Mouse (Mus musculus) Patski (cell line): ENCODE measurements around the gene Tbl1x. TPM values are rescaled to one million over a fixed set of nuclear protein-coding genes. Genes with fewer than 3 reads are reported as not detected.

Experiments
- ATAC-seq: fragments of 100-300 bp; one replicate; pipeline ENCODE4 v1.8.0; 2021
- CTCF ChIA-PET: fragments of 350-600 bp; sonication (Branson Sonifier 250); formaldehyde crosslinking; loops from one replicate; lab custom pipeline; 2022; ENCODE audit warnings: inconsistent platforms; lab: Charles Lee
- POLR2A ChIA-PET: fragments of 350-600 bp; sonication (Branson Sonifier 250); formaldehyde crosslinking; loops from one replicate; lab custom pipeline; 2022; ENCODE audit warnings: antibody characterized with exemption, inconsistent platforms; lab: Charles Lee
- DNase-seq: peaks from one replicate; pipeline ENCODE4 v3.0.0-alpha.2; 2011; ENCODE audit warnings: low read depth, low spot score
- H3K27me3 ChIP-seq: fragments of 371-371 bp; one replicate; pipeline ENCODE4 v1.5.1; 2021
- CTCF ChIP-seq: fragments of 100-300 bp; IDR thresholded peaks from one replicate; pipeline ENCODE4 v1.5.1; 2021
- in situ Hi-C: fragments of 300-500 bp; cut with MboI; formaldehyde crosslinking; loops from 3 replicates; pipeline ENCODE4 v1.11.1; 2018; ENCODE audit warnings: low pct_unique_long_range_greater_than_20kb, mixed read lengths
- polyA plus RNA-seq: library from polyadenylated mRNA; unstranded; gene quantifications from one replicate; pipeline ENCODE4 v1.2.3, GENCODE M21; 2021

Gene Tbl1x
- polyA plus RNA-seq, 1 experiment from 2014 or later = 67.2 TPM

DNA sequence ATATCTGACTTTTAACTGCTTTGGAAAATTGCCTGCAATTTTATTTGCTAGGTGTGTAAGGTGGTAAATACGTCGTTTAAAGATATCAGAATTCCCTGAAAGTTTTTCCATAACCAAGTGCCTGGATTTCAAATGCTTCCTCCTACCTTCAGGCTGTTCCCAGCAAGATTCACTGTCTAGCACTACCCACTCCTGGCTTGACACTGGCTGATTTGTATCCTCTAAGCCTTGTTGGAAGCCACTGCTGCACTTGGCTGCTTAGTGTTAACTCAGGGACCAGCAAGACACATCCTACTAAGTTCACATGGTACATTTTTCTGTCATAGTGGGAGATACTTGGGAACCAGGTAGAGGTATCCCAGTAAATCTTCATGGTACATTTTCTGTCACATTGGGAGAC is 52.8 kb downstream of the Tbl1x start:
- ChIA-PET POLR2A (no interaction called here), CTCF (no interaction called here)
- no peak for DNase-seq
- in situ Hi-C loops = no loop called here
- ATAC-seq = no peak
- H3K27me3 ChIP-seq = peaks cover 13% of the 10 kb centered on the region
- no peak for TF ChIP-seq CTCF

- no peak for TF ChIP-seq CTCF
- ChIA-PET POLR2A (no interaction called here), CTCF (interaction anchor here (1.3 kb wide), 1 partner anchor 18 kb away, joined by 3 read pairs; no protein-coding TSS in a partner anchor)
- in situ Hi-C loops = no loop called here
- H3K27me3 ChIP-seq = peaks cover 18% of the 10 kb centered on the region
- DNase-seq (no peak), ATAC-seq (no peak)
Observed at GRCm38 (mm10) chrX:77566739-77567138, 55.9 kb downstream of the Tbl1x start.

GRCm38 (mm10) chrX:77568013-77568412 is 57.2 kb downstream of the Tbl1x start:
- TF ChIP-seq CTCF = no peak
- ChIA-PET CTCF (interaction anchor here (0.7 to 1.3 kb wide), 2 partner anchors 16 to 29 kb away, joined by 3 read pairs; no protein-coding TSS in a partner anchor), POLR2A (interaction anchor here (1.0 kb wide), 1 partner anchor 16 kb away, joined by 3 read pairs; no protein-coding TSS in a partner anchor)
- peaks cover 27% of the 10 kb centered on the region for H3K27me3 ChIP-seq
- ATAC-seq (no peak), DNase-seq (no peak)
- in situ Hi-C loops = no loop called here

GRCm38 (mm10) chrX:77573743-77574142 is 62.9 kb downstream of the Tbl1x start:
- ATAC-seq (no peak), DNase-seq (no peak)
- ChIA-PET POLR2A (no interaction called here), CTCF (no interaction called here)
- in situ Hi-C loops = no loop called here
- H3K27me3 ChIP-seq = peaks cover 36% of the 10 kb centered on the region
- no peak for TF ChIP-seq CTCF

DNA sequence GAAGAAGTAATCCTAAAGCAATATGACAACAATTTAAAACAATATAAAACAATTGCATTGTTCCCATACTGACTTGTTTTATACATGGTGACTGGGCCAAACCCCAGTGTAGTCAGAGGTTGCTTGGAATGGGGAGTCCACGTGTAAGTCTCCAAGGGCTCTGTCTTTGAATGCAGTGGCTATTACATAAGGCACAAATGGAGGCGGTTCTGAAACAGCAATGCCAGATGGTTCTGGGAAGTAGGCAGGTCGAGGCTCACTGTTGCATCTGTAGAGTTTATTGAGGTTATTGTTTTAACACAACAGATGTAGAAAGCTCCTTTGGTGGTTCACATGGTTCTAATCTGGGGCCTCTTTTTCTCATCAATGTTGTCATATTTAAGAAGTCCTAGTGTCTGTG is 66.3 kb downstream of the Tbl1x start:
- in situ Hi-C loops = no loop called here
- CTCF ChIA-PET = no interaction called here
- POLR2A ChIA-PET = no interaction called here
- TF ChIP-seq CTCF = no peak
- peaks cover 25% of the 10 kb centered on the region for H3K27me3 ChIP-seq
- DNase-seq (no peak), ATAC-seq (no peak)

- ChIA-PET POLR2A (no interaction called here), CTCF (no interaction called here)
- in situ Hi-C loops = no loop called here
- TF ChIP-seq CTCF = no peak
- peaks cover 15% of the 10 kb centered on the region for H3K27me3 ChIP-seq
- no peak for ATAC-seq
- no peak for DNase-seq
Observed at GRCm38 (mm10) chrX:77578172-77578571, 67.4 kb downstream of the Tbl1x start.

DNA sequence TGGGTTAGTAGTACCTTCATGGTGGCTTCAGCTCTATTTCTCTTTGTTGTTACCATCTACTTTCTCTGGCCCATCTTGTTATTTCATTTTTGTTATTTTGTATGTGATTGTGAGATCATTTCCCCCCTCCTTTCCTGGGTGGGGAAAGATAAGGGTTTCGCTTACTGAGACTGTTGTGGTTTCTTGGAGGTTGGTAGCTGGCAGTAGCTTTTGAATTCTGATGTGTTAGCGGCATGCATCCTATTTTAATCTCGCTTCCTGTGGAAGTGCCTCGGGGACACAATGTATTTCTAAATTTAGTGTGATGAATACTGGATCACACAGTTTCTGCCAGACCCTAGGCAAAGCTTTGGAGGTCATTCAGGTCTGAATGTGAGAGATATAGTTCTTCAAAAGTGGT is 69.2 kb downstream of the Tbl1x start:
- in situ Hi-C loops = no loop called here
- DNase-seq (no peak), ATAC-seq (no peak)
- H3K27me3 ChIP-seq = peaks cover 11% of the 10 kb centered on the region
- CTCF ChIA-PET = interaction anchor here (1.1 kb wide), 1 partner anchor 14 kb away, joined by 3 read pairs; no protein-coding TSS in a partner anchor
- no peak for TF ChIP-seq CTCF
- POLR2A ChIA-PET = no interaction called here

- TF ChIP-seq CTCF = no peak
- ATAC-seq (no peak), DNase-seq (no peak)
- H3K27me3 ChIP-seq = peaks cover 3% of the 10 kb centered on the region
- CTCF ChIA-PET = no interaction called here
- in situ Hi-C loops = no loop called here
- POLR2A ChIA-PET = no interaction called here
Observed at GRCm38 (mm10) chrX:77585974-77586373, 75.2 kb downstream of the Tbl1x start.

DNA sequence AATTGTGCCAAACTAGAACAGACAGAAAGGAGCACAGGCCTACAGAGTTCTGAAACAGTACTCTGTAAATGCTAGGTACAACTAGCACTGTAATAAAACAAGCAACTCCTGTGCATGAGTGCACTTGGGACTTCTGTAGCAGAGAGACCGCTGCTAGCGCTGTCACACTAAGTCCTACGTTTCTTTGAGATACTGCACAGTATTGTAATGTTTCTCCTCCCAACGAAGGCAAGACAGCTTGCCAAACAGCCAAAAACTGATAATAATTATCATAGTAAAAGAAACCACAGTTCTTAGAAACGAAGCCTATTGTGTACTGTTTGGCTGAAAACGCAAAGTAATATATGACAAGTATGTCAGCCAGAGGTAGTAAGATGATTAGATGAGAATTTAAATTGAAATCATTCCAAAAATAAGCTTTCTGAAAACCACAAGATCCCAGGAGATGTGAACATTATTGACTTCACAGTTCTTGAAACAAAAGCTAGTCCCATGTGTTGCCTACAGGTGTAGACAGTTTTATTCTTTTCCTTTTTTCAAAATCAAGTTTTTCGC is 83.9 kb downstream of the Tbl1x start:
- H3K27me3 ChIP-seq = peaks cover 7% of the 10 kb centered on the region
- ChIA-PET POLR2A (no interaction called here), CTCF (no interaction called here)
- no peak for ATAC-seq
- in situ Hi-C loops = no loop called here
- no peak for TF ChIP-seq CTCF
- no peak for DNase-seq

GRCm38 (mm10) chrX:77597674-77598073 is 86.9 kb downstream of the Tbl1x start:
- POLR2A ChIA-PET = no interaction called here
- in situ Hi-C loops = no loop called here
- ATAC-seq = no peak
- H3K27me3 ChIP-seq = peaks cover 13% of the 10 kb centered on the region
- CTCF ChIA-PET = no interaction called here
- TF ChIP-seq CTCF = no peak
- peak; percentile 20 for DNase-seq

GRCm38 (mm10) chrX:77598736-77599135 is 87.9 kb downstream of the Tbl1x start:
- TF ChIP-seq CTCF = no peak
- DNase-seq (no peak), ATAC-seq (no peak)
- CTCF ChIA-PET = no interaction called here
- POLR2A ChIA-PET = no interaction called here
- peaks cover 14% of the 10 kb centered on the region for H3K27me3 ChIP-seq
- in situ Hi-C loops = no loop called here
